Mouse (Mus musculus): ENCODE measurements around the gene Idh1.

Idh1 gene

DNA sequence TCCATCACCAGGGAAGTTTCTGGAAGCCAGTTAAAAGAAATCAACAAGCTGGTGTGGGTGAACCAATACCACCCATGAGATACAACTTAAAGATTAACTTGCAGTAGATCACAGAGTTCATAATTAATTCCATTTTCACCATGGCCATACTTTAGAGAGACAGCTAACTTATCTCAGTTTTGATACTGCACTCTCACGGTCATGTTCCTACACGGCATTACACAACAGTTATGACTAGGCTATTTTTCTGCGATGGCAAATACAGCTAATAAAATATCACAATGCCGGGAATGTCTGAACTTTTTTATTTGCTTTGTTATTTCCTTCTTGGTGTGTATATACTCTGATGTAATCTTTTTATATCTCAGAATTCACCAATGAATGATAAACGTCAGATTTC lies 9.4 kb downstream of the Idh1 start:
- DNase-seq (ENCODE audit: extremely low read depth, low read depth), result peak; percentile 53

DNA sequence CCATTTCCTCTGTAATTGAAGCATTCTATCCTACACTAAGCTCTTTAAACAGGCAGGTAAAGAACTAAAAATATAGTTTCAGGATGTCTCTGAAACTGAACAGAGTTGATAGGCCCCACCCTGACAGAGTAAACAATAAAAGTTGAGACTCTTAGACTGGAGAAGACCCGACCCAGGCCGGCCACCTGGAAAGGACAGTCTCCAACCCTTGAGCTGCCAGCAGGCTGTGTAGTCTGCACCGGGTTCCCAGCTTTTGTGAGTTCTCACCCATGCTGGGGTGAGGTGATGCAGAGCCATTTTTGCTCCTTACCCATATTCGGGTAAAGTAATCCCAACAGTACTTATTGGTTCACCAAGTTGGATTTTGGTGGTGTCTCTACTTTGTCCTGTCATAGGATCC lies 10.1 kb downstream of the Idh1 start:
- no peak for DNase-seq (ENCODE audit: extremely low read depth, low read depth)

DNA sequence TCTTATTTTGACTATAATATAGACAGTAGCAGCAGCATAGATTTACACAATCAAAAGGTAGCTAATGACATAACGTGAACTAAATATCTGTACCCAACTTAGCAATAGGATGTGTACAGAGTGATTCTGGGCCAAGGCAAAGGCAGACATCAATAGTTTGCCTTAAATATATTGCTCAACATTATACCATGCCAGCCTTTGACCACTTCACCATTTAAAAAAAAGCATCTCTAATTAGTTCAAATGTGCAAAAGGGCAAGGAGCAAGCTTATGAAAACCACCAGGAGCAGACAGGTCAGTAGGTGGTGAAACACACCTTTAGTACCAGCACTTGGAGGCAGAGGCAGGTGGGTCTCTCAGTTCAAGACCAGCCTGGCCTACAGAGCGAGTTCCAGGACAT lies 12.6 kb downstream of the Idh1 start:
- no peak for DNase-seq (ENCODE audit: extremely low read depth, low read depth)

DNA sequence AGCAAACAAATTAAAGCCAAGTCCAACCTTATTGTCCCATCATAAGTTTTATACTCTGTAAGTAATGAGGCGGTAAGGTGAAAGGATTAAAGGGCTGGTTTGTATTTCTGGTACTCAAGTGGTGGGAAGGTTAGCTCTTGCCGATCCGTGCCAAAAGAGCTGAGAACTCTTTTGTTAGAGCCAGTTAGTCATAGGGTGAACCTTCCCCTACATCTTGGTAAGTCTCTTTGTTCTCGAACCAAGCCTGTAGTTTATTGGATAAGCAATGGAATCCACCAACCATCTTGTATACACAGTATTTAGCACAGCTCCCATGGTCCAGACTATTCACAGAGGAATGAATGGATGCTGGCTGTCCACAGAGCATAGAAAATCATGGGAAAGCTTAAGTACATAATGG lies 14.7 kb downstream of the Idh1 start:
- DNase-seq (ENCODE audit: extremely low read depth, low read depth), result no peak

DNA sequence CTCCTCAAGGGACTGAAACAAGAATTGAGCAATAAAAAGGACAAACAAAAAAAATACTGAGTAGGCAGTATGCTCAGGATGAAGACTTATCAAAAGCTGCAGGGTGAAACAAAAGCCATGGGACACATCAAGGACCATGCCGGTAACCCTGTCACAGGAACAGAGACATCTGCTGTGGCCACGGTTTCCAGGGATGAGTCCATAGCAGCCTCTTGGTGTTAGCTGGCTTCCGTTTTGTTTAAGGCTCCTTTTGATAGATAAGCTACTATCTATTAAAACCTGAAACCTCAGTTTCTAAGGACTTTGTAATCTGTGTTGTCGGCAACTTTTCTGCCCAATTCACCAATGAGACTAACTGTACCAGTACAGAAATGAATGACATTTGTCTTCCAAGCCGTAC lies 16.4 kb downstream of the Idh1 start:
- DNase-seq (ENCODE audit: extremely low read depth, low read depth), result peak; percentile 97

DNA sequence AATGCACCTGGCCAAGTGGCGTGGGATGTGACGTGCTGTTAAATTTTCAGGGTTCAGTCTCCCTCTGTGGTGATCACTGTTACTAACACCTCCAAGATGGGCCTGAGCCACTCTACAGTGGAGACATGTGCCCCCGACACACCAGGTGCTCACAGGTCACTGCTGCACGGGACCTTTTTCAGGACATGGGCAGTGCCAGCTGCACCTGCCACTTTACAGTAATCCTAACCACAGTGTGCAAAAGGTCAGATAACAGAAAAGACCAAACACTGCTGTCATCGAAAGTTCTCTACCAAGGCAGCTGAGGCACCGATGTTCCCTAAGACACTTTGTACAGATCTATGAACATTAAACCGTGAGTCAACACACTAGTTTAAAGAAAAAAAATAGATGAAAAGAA lies 16.8 kb downstream of the Idh1 start:
- no peak for DNase-seq (ENCODE audit: extremely low read depth, low read depth)

DNA sequence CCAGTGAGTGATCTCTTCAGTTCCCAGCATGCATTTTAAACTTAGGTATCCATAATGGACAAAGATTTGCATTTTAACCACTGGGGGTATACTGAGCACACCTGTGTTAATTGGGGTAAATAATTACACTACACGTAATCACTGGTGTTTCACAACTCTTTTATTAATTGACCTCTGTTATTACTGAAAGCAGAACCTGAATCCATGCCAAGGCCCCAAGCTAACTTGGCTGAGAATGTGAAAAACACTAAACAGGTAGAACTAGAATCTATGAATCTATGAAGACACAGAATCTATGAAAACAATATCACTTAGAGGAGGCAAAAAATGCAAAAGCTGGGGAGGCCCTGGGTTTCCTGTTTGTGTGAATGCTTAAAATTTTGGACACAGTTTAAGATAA lies 18.8 kb downstream of the Idh1 start:
- no peak for DNase-seq (ENCODE audit: extremely low read depth, low read depth)

DNA sequence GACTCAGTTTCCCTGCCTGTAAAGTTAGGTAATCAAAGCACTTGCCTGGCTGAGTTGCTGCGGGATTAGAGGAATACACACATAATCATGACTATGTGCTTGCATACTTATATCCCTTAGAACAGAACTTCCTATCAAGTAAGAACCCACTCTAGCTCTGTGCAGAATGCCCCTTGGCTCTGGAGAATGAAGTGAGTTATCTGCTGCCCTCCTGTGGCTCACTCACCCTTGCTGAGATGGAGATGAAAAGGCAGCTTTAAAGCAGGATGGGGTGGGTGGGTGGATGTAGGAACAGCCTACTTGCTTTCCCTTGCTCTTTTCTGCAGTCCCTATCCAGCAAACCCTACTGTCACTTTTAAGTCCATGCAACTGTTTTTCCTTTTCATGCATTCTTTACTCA lies 24.1 kb downstream of the Idh1 start:
- no peak for DNase-seq (ENCODE audit: extremely low read depth, low read depth)

DNA sequence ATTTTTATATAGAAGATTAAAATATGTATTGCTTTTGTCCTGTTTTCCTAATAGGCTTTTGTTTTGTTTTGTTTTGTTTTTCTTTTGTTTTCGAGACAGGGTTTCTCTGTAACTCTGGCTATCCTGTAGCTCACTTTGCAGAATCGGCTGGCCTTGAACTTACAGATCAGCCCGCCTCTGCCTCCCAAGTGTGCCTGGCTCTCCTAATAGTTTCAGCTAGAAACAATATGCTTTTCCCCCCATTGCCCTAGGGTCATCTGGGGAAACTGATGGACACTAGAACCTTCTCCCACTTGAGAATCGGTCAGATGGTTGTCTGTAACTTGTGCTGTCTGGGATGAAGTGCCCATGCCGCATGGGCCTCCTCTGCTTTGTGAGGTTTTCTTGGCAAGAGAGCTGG lies 30.2 kb downstream of the Idh1 start:
- DNase-seq (ENCODE audit: extremely low read depth, low read depth), result no peak

DNA sequence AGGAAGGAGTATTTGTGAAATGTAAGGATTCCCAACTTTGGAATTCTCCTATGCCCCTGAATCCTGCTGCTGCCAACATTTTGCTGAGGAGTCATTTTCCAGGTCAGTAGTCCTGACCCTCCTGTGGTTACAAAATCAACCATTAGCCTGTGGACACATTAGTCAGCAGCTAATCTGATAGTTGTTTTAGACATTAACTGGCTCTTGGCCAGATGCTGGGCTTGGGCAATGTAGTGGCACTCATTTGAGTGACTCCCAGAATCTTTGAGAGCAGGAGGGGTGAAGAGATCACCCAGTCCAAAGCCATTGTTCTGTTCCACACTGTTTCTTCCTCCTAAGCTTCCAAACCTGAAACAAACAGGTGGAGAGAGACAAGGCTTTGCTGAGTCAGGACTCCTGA lies 31.5 kb downstream of the Idh1 start:
- no peak for DNase-seq (ENCODE audit: extremely low read depth, low read depth)

DNA sequence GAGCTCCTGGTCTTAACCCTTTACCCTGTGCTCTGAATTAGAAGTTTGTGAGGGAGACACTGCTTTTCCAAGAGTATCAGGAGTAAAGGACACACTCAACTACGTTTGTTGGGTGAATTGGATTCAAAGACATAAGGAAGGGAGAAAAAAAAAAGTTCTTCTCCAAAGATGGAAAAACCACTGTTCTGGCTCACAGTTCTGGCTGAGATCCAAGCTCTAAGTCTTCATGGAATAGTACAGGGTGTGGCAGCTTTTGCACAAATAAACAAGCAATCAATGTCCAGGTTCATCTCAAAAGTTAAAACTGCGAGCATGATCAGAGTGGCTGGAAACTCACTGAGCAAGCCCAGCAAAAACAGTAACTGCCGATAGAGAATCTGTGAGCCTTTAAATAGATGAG lies 38.3 kb downstream of the Idh1 start:
- no peak for DNase-seq (ENCODE audit: extremely low read depth, low read depth)

DNA sequence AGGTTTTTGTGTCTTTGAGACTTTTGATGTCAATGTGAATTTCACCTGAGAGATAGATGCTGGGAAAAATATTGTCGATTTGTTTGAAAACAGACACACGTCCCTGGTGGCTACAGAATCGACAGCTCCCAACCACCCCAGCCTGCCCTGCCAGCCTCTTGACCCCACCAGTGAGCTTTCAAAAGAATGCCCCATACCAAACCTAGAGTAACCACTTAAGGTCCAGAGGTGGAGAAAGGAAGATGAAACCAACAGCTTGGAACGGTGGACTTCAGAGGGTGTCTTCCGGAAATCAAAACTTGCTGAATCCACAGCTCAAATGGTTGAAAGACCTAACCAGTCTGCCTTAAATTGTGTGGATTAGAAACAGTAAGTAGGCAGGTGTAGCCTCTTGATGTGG lies 39.0 kb downstream of the Idh1 start:
- DNase-seq (ENCODE audit: extremely low read depth, low read depth), result no peak

DNA sequence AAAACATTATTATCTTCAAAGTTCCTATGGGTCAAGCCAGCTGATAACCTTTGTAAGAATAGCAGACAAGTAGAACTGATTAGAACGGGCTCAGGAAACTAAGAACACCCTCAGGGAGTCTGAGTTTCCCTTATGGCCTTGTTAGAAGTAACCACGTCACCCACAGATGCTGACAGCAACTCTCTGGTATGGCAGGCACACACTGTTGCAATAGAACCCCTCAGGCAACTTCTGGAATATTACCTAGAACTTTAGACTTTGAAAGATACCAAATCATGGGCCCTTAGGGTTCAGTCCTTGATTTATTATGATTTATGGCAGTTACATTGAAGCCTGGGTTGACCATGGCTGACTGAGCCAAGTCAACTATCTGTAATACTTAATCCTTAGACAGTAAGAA lies 39.7 kb downstream of the Idh1 start:
- no peak for DNase-seq (ENCODE audit: extremely low read depth, low read depth)

DNA sequence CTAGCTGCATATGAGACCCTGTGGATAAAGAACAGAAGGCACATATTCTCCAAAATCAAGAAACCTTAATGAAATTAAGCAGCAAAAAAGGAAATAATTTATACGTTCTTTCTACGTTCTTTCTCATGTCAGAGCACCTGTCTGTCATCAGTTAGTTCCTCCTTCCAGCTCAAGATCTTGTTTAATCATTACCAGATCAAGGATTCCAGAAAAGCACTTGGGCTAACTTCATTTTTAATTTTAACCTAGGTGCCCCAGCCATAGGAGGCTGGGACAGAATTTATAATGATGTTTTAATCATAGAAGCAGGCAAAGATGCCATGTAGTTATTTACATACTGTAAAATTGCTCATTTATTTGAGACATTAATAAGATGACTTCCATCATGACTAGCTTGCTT lies 41.5 kb downstream of the Idh1 start:
- no peak for DNase-seq (ENCODE audit: extremely low read depth, low read depth)

DNA sequence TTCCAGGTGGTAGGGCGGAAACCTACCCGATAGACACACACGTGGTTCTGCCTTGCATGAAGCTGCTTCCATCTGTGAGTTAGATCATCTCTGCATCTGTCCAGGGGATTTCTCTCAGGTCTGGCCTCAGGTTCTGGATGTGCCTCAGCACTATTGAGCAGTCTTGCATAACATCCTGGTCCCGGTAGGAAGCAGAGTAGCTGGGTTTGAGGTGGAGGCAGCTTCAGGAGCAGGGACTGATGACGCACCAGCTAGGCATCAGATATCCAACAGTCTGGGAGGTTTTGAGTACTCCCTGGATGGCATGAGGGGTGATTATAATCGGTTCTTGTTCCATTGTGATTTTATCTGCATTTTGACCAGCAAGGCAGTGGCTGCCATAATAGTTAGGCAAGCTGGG lies 48.7 kb downstream of the Idh1 start:
- DNase-seq (ENCODE audit: extremely low read depth, low read depth), result no peak

DNA sequence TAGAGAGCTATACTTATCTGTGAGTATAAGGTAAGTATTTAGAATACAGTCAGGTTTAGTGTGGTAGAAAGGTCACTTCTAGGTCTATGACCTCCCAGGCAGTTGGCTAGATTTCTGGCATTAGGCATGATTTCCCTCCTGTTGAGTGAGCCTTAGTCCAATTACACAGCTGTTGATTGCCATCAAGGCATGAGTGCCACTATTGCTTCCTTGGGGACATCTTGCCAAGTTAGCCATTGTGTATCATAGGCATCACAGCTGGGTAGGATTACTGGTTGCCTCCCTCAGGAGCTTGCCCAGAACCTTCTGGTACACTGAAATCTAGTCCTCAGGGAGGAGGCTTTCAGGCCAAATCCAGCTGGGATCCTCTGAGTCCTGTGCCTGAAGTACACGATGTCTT lies 53.5 kb downstream of the Idh1 start:
- no peak for DNase-seq (ENCODE audit: extremely low read depth, low read depth)

DNA sequence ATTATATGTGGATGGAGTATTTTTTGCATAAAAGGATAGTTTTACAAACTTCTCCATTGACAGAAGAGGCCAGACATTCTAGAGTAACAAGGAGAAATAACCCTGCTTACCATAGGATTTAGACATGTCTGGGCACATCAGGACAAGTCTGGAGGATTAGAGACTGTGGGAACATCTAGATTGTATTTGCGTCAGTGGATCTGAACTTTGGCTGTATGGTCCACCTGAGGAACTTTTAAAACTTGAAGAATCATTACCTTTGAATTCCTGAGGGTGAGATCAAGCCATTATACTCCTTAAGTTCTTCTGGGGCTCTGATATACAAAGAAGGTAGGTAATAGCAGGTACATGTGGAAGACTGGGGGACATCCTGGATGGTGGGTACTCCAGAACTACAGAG lies 54.6 kb downstream of the Idh1 start:
- DNase-seq (ENCODE audit: extremely low read depth, low read depth), result no peak

DNA sequence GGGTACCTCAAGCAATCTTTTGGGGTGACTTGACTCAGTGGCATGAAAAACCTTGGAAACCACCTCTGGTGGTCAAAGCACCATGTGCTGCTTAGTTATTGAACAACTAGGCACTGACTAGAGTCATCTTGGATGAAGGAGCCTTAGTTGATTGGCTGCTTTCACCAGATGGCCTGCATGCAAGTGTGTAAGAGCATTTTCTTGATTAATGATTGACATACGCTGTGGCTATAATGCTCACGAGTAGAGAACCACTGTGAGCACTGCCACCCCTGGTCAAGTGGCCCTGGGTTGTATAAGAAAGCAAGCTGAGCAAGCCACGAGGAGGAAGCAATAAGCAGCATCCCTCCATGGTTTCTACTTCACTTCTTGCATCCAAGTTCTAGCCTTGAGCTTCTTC lies 56.1 kb downstream of the Idh1 start:
- no peak for DNase-seq (ENCODE audit: extremely low read depth, low read depth)

DNA sequence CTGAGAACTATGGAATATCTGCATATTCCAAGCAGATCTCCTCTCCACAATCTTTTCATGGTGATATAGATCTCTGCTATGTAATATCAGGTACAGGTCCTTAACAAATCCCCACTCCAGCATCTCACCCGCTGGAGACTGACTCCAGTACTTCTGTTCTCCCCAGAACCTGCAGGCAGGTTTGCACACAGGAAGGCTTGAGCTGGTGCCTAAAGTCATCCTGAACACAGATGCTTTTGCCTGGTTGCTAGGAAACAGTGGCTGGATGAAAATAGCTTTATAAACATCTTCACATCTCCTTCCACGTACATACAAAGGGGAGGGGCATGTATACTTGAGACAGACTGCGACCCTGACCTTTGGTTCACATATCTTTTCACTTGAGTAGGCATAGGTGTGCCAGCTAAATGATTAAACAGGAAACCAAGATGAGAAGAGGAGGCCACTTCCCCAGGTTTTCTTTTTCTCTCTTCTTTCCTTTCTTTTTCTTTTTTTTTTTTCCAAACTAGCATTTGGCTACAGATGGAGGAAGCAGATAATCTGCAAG lies 56.6 kb downstream of the Idh1 start:
- DNase-seq (ENCODE audit: extremely low read depth, low read depth), result no peak

DNA sequence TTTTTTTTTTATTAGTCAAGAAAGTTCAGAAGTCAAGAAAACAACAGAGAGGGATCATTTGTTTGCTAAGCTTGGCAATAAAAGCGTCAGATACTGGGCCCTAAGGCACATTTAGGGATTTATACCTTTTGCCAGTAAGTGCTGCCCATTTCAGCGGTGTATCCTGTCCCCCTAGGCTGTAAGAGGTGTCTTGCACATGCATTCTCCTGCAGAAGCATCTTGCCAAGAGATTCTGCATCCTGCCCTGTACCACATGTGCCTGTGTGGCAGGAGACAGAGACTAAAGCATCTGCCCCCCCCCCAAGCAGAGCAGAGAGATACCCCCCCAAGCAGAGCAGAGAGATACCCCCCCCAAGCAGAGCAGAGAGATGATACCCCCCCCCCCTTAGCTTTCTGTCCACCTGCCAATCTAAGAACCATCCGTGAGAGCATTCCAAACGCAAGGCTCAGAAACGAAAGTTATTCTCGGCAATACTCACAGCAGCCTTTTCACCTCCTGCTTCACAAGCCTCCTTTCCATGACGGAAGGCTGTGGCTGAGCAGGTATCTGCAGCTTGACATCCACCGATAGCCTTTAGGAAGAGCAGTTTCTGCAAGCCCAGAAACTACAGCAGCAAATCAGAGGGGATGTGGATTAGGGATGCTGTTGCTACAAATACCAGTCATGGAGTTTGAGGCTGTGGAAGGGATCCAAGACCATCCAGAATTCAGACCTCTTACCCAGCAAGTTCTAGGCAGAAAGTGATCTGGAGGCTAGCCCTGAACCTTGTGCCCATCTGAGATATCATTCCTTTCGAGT lies 63.5 kb downstream of the Idh1 start, which contains the start of gene D630023F18Rik:
D630023F18Rik (minus strand) TSS at position 641 of the 799 bp plus-strand sequence.
- no peak for DNase-seq (ENCODE audit: extremely low read depth, low read depth)

DNA sequence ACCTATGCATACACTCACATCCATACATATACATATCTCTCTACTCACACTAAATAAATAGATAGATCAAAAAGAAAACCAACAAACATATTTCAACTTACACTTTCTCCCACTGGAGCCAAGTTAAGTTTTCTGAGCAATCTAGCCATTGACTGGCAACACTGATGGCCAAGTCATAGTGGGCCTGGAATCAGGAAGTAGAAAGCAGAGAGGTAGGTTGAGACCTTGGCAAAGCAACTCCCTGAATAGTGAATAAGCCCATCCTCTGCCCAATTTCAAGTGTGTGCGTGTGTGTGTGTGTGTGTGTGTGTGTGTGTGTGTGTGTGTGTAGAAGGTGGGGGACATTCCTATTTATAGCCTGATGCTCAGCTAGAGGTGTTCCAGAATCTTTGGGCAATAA lies 66.9 kb downstream of the Idh1 start, which contains the start of gene Gm28845:
Gm28845 (minus strand) TSS at position 121 of the 400 bp plus-strand sequence.
- DNase-seq (ENCODE audit: extremely low read depth, low read depth), result no peak

DNA sequence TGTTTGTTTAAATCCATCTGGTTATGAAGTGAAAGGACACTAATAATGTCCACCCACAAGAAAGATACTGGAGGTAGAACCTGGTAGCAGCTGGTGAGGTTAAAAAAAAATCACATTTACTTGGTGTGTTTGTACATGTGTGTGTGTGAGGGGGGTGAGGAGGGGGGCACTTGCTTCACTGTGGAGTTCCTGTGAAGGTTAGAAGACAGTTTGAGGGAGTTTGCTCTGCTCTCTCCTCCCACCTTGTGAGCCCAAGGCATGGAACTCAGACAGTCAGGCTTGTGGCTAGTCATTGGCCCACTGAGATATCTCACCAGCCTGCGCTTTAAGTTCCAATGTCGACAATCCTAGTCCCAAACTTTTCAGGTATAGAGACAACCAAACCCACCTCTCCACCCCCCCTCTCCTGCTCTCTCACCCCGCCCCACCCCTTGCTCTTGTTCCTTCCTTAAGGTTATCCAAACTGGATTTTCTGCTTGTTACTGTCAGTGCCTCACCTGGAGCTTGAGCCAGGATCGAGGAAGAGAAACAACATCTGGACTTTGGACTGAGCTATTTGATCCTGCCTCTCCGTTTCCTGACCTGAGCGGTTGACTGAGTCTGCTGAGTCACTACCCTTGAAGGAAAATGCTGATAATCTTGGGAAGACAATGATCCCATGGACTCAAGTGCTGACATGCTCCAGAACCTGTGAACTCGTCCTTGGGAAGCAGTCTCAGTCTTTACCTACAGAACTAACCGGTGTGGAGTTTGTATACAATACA lies 68.0 kb downstream of the Idh1 start:
- no peak for DNase-seq (ENCODE audit: extremely low read depth, low read depth)

Measured in MEL-GATA-1-ER (cell line).